Mouse (Mus musculus) cerebellum, postnatal 36 days (tissue): ENCODE results near the gene Hist1h3g.

Experiments
- DNase-seq, 2 experiments: peaks; one replicate each; pipeline ENCODE4 v3.0.0; 2021 to 2022; ENCODE audit warnings: mixed read lengths in 2 of 2

Gene Hist1h3g

GRCm38 (mm10) chr13:23535137-23536075 lies at the start of gene Hist1h3g:
Gene Hist1h3g, plus strand, starts transcription at chr13:23535422.
- peak; percentile 79 to 88 for DNase-seq

GRCm38 (mm10) chr13:23488400-23489322 lies 46.6 kb upstream of the Hist1h3g start, which contains the start of gene Btn2a2:
Gene Btn2a2, minus strand, starts transcription at chr13:23488857.
- peak; percentile 33 to 38 for DNase-seq

GRCm38 (mm10) chr13:23490863-23491262 lies 44.4 kb upstream of the Hist1h3g start:
- DNase-seq = no peak

GRCm38 (mm10) chr13:23491263-23491662 lies 44.0 kb upstream of the Hist1h3g start:
- DNase-seq = no peak

GRCm38 (mm10) chr13:23491990-23492389 lies 43.2 kb upstream of the Hist1h3g start:
- no peak for DNase-seq

GRCm38 (mm10) chr13:23495526-23495925 lies 39.7 kb upstream of the Hist1h3g start:
- no peak for DNase-seq

GRCm38 (mm10) chr13:23497656-23498321 lies 37.4 kb upstream of the Hist1h3g start:
- DNase-seq = peak; percentile 10 to 30

GRCm38 (mm10) chr13:23498653-23499052 lies 36.6 kb upstream of the Hist1h3g start:
- DNase-seq = no peak

GRCm38 (mm10) chr13:23499943-23500342 lies 35.3 kb upstream of the Hist1h3g start:
- no peak for DNase-seq

- peak; percentile 48 to 65 for DNase-seq
Measured at GRCm38 (mm10) chr13:23500424-23501200, 34.6 kb upstream of the Hist1h3g start.

GRCm38 (mm10) chr13:23501511-23501910 lies 33.7 kb upstream of the Hist1h3g start:
- DNase-seq = no peak

- no peak for DNase-seq
Measured at GRCm38 (mm10) chr13:23502031-23502567, 33.1 kb upstream of the Hist1h3g start.

- DNase-seq = no peak
Measured at GRCm38 (mm10) chr13:23502916-23503315, 32.3 kb upstream of the Hist1h3g start.

- DNase-seq = peak; percentile 35 to 66
Measured at GRCm38 (mm10) chr13:23503797-23504196, 31.4 kb upstream of the Hist1h3g start.

- no peak for DNase-seq
Measured at GRCm38 (mm10) chr13:23505662-23506345, 29.4 kb upstream of the Hist1h3g start.

- DNase-seq = peak; percentile 19 to 41
Measured at GRCm38 (mm10) chr13:23506351-23506750, 28.9 kb upstream of the Hist1h3g start.

- no peak for DNase-seq
Measured at GRCm38 (mm10) chr13:23506819-23507515, 28.3 kb upstream of the Hist1h3g start.

- DNase-seq = no peak
Measured at GRCm38 (mm10) chr13:23510127-23510526, 25.1 kb upstream of the Hist1h3g start.

- no peak for DNase-seq
Measured at GRCm38 (mm10) chr13:23513517-23513916, 21.7 kb upstream of the Hist1h3g start.

GRCm38 (mm10) chr13:23515281-23515680 lies 19.9 kb upstream of the Hist1h3g start:
- DNase-seq = no peak
